Mouse (Mus musculus) megakaryocyte-erythroid progenitor cell, adult 5 weeks (primary cell): ENCODE results near the gene Zbtb3. TPM values are rescaled to one million over a fixed set of nuclear protein-coding genes. Genes with fewer than 3 reads are reported as not detected.

ENCODE experiments used
- polyA plus RNA-seq: library from polyadenylated mRNA; stranded (reverse); fragments of >175 nt; gene quantifications from 2 replicates; pipeline ENCODE4 v1.2.3, GENCODE M21; 2012

Zbtb3 gene
- 0.30 and 0.85 TPM in 2 replicates for polyA plus RNA-seq

DNA sequence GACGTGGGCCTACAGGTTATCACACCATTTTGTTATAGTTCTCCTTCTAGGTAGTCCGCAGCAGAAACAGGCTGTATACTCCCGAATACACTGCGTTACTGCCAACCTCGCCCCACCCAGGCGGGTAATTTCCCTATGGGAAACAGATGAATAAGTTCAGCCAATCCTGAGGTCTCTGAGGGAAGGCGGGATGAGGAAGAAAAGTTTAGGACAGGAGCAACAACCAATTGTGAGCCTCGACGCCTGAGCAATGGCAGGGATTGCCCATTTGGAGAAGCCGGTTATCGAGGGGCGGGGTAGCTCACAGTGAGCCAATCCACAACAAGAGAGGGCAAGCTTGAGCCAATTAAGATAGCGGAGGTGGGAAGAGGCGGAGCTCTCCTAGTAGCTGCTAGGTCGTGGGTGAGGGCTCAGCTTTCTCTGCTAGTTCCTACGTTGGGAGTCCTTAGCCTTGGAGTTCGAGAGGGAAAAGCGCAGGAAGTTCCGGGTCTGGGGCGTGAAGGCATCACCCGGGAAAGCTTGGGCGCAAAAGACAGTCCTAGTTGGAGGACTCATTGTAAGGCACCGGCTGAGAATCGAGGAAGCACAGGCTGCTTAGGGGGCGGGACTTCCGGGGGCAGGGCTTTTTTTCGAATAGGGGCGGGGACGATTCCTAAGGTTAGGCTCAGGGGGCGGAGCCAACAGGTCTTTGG lies at the start of gene Zbtb3:
TSS of gene Zbtb3 (plus strand) at position 426 of the 692 bp plus-strand sequence.

GRCm38 (mm10) chr19:8756635-8757387 lies 45.5 kb upstream of the Zbtb3 start, which contains the start of gene Nxf1:
Gene Nxf1 (plus strand): TSS chr19:8757073.

GRCm38 (mm10) chr19:8770567-8771270 lies 31.6 kb upstream of the Zbtb3 start, which contains the start of gene Tmem223:
Gene Tmem223 (plus strand): TSS chr19:8770996.

DNA sequence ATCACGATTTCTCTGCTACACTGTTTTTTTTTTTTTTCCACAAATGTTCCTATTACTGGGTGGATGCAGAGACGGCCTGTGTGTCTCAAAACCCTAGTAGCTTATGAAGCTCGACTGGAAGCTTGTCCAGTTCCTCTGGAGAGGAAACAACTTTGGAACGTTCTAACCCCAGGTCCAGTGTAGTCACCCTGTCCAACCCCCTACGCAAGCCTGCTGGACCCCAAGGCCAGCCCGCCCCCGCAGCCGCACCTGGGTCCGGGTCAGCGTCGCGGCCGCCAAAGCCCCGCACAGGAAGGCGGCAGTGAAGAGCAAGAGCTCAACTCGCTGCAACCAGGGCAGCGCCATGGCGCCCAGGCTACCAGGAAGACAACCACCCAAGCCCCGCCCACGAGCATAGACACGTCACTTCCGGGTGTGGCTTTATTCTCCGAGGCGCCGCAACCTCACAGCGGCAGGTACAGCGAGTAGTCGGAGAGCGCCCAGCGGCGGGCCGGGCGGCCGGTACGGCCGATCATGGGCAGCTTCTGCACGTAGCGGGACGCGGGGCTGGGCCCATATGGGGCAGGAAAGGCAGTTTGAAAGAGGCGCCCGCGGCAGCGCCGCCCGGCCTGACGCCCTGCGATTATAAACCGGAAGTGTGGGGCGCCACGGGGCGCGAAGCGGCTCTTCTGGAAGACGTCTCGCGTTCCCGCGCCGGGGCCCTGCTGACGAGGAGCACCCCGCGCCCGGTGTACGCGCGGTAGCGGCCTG lies 28.1 kb upstream of the Zbtb3 start, which contains the start of gene Tmem179b:
TSS of gene Tmem179b (minus strand) at position 382 of the 750 bp plus-strand sequence.

GRCm38 (mm10) chr19:8786008-8786781 lies 16.2 kb upstream of the Zbtb3 start, which contains the start of gene Taf6l:
Gene Taf6l (minus strand): TSS chr19:8786417.

DNA sequence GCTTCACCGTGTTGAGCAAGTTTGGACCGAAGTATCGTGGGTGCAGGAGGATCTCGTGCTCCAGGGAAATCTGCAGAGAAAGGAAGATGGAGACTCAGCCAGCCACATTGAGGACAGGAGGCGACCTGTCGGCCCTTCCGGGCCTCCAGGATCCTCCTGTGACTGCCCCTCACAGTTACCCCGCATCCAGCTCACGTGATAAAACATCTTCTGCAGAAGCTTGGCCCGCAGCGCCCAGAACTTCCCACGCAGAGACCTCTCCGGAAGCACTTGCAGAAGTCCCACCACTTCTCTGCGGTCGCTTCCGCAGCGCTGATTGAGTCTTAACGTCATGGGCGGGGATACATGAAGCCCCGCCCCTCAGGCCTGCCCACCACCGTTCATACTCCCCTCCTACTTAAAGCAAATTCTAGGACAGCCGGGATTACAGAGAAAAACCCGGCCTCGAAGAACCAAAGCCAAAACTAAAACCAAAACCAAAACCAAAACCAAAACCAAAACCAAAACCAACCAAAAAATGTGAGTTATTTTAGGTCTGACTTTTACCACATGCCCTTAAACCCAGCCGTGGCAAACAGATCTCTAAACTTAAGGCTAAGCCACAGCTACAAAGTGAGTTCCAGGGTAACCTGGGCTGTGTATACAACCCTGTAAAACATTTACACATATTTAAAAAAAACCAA lies 4.0 kb upstream of the Zbtb3 start, which contains the start of gene Polr2g:
TSS of gene Polr2g (minus strand) at position 314 of the 683 bp plus-strand sequence.

GRCm38 (mm10) chr19:8818801-8819595 lies 16.6 kb downstream of the Zbtb3 start, which contains the start of gene Ttc9c:
Gene Ttc9c (minus strand): TSS chr19:8819333.

GRCm38 (mm10) chr19:8819596-8820423 lies 17.5 kb downstream of the Zbtb3 start, which contains the start of gene Hnrnpul2:
Gene Hnrnpul2 (plus strand): TSS chr19:8820010.

DNA sequence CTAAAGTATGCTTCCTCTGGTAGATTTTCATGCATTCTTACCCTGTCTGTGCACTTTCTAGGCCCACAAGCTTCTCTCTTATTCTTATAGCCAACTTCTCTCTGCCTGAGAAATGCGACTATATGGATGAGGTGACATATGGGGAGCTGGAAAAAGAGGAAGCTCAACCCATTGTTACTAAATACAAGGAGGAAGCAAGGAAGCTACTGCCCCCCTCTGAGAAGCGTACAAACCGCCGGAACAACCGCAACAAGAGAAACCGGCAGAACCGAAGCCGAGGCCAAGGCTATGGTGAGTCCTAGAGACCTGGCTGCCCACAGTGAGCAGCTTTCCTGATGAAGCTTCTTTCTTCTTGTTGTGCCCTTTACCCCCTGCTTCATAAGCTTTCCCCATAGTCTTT lies 27.3 kb downstream of the Zbtb3 start, which contains the start of gene AC129217.1:
TSS of gene AC129217.1 (plus strand) at position 114 of the 400 bp plus-strand sequence.

DNA sequence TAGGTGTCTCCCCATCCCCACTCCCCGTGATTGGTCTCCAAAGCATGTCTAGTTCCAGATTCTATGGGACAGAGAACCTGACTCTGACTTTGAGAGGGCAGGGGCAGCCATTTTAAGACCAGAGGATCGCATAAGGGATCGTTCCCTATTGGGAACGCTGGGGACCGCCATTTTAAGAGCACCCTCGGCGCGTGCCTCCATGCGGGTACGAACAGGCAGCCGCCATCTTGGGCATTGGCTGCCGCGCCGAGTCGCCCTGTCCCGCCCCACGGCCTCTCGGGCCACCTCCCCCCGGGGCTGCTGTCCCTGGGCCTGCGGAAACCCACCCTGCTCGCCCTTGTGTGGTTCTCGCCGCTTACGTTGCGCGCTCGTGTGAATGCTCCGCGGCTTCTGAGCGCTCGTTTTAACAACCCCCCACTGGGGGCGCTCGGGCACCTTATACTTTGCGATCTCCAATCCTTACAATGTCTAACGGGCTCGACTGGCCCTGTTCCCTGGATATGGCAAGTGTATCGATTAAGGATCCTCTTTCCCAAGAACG lies 35.0 kb downstream of the Zbtb3 start, which contains the start of gene Bscl2:
TSS of gene Bscl2 (plus strand) at position 217 of the 541 bp plus-strand sequence.

DNA sequence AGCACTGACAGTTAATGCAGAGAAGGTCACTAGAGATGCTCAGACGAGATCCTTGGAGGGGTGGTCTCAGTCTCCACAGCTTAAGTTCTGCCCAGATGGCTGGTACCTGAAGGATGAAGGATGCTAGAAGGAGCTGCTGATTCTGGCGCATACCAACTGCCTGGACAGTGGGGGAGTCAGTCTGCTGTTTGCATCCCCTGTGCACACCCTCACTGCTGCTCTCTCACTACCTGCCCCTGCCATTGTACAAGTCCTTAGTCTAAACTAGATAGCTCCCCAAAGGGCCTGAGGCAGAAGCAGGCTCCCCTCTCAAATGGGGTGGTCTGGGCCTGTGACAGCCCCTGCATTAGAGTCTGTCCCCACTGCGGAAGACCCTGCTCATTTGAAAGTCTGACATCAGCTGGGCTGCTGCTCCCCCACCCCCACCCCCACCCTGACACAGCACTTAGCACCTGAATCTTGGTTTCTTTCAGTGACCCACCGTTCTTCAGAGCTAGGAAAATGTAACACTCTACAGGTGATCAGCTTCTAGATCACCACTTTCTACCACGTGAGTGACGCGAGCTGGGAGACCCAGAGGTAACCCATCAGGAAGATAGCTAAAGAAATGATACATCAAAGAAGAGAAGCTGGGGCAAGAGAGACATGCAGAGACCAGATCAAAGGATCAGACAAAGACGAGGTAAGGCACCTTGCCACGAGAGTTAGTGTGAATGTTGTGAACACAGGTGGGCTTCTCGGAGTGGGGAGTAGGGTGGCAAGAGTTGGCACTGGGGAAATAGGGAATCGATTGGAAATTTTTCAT lies 37.0 kb downstream of the Zbtb3 start, which contains the start of gene Gng3:
TSS of gene Gng3 (minus strand) at position 92 of the 805 bp plus-strand sequence.

DNA sequence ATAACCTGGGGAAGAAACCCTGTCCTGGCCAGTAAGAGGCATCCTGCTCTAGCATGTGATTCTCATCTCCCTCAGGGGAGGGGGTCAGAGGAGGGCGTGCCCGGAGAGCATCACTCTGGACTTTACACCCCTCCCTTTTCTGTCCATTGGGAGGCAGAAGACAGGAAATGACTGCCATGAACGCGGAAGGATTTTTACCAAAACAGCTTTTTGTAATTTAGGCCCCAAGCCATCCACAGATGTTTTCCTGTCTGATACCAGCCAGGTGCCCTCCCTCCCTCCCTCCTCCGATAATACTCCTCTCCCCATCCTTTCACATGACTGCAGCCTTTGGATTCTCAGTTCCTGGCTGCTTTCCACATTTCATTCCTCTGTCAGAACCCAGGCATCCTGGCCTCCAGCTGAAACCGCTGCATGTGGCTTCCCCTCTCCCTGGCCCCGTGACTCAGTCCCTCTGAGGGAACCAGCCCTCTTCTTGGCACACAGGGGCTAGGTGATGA lies 48.1 kb downstream of the Zbtb3 start, which contains the start of gene Lrrn4cl:
TSS of gene Lrrn4cl (plus strand) at position 367 of the 500 bp plus-strand sequence.

Other genes with a start within 250 kb of the Zbtb3 start
- 0.02 TPM in 1 of 2 replicates, not detected in the other for gene Slc22a8, start 211.3 kb upstream of the Zbtb3 start, polyA plus RNA-seq
- not detected in 2 replicates for gene Slc22a6, start 184.5 kb upstream of the Zbtb3 start, polyA plus RNA-seq
- 0.06 and 0.22 TPM in 2 replicates for gene Chrm1, start 138.8 kb upstream of the Zbtb3 start, polyA plus RNA-seq
- 116 and 163 TPM in 2 replicates for gene Slc3a2, start 79.2 kb upstream of the Zbtb3 start, polyA plus RNA-seq
- 37.5 and 45.6 TPM in 2 replicates for gene Wdr74, start 66.7 kb upstream of the Zbtb3 start, polyA plus RNA-seq
- gene 1700092M07Rik, start 61.8 kb upstream of the Zbtb3 start, polyA plus RNA-seq: 1.1 and 2.8 TPM in 2 replicates
- 24.2 and 27.7 TPM in 2 replicates for gene Stx5a, start 61.1 kb upstream of the Zbtb3 start, polyA plus RNA-seq
- gene Nxf1, start 45.5 kb upstream of the Zbtb3 start, polyA plus RNA-seq: 37.5 and 54.2 TPM in 2 replicates
- gene Tmem223, start 31.6 kb upstream of the Zbtb3 start, polyA plus RNA-seq: 51.0 and 63.4 TPM in 2 replicates
- 61.1 and 78.1 TPM in 2 replicates for gene Tmem179b, start 28.1 kb upstream of the Zbtb3 start, polyA plus RNA-seq
- gene Taf6l, start 16.1 kb upstream of the Zbtb3 start, polyA plus RNA-seq: 35.3 and 40.4 TPM in 2 replicates
- gene Polr2g, start 4.0 kb upstream of the Zbtb3 start, polyA plus RNA-seq: 5.0 and 6.5 TPM in 2 replicates
- 2.8 and 3.5 TPM in 2 replicates for gene Ttc9c, start 16.8 kb downstream of the Zbtb3 start, polyA plus RNA-seq
- 136 and 204 TPM in 2 replicates for gene Hnrnpul2, start 17.5 kb downstream of the Zbtb3 start, polyA plus RNA-seq
- 141 and 155 TPM in 2 replicates for gene AC129217.1, start 27.2 kb downstream of the Zbtb3 start, polyA plus RNA-seq
- 91.7 and 97.7 TPM in 2 replicates for gene Bscl2, start 34.9 kb downstream of the Zbtb3 start, polyA plus RNA-seq
- not detected in 2 replicates for gene Gng3, start 36.6 kb downstream of the Zbtb3 start, polyA plus RNA-seq
- gene Lrrn4cl, start 48.2 kb downstream of the Zbtb3 start, polyA plus RNA-seq: 0.07 and 0.34 TPM in 2 replicates
- gene Ubxn1, start 68.9 kb downstream of the Zbtb3 start, polyA plus RNA-seq: 176 and 267 TPM in 2 replicates
- 60.4 and 63.7 TPM in 2 replicates for gene Uqcc3, start 78.4 kb downstream of the Zbtb3 start, polyA plus RNA-seq
- 0.47 and 0.98 TPM in 2 replicates for gene Lbhd1, start 81.2 kb downstream of the Zbtb3 start, polyA plus RNA-seq
- gene Gm49403, start 81.4 kb downstream of the Zbtb3 start, polyA plus RNA-seq: not detected in 2 replicates
- gene 1810009A15Rik, start 86.3 kb downstream of the Zbtb3 start, polyA plus RNA-seq: 68.5 and 78.3 TPM in 2 replicates
- gene Gm49416, start 86.4 kb downstream of the Zbtb3 start, polyA plus RNA-seq: 10.1 and 13.2 TPM in 2 replicates
- 32.4 and 39.0 TPM in 2 replicates for gene Ints5, start 90.5 kb downstream of the Zbtb3 start, polyA plus RNA-seq
- gene Ganab, start 95.5 kb downstream of the Zbtb3 start, polyA plus RNA-seq: 52.6 and 60.1 TPM in 2 replicates
- 129 and 153 TPM in 2 replicates for gene B3gat3, start 117.8 kb downstream of the Zbtb3 start, polyA plus RNA-seq
- 8.8 and 9.0 TPM in 2 replicates for gene Rom1, start 126.8 kb downstream of the Zbtb3 start, polyA plus RNA-seq
- gene Eml3, start 127.0 kb downstream of the Zbtb3 start, polyA plus RNA-seq: 76.3 and 82.6 TPM in 2 replicates
- 58.4 and 74.1 TPM in 2 replicates for gene Mta2, start 139.3 kb downstream of the Zbtb3 start, polyA plus RNA-seq
- gene Tut1, start 151.3 kb downstream of the Zbtb3 start, polyA plus RNA-seq: 28.2 and 29.0 TPM in 2 replicates
- 124 and 163 TPM in 2 replicates for gene Eef1g, start 164.5 kb downstream of the Zbtb3 start, polyA plus RNA-seq
- gene Ahnak, start 186.7 kb downstream of the Zbtb3 start, polyA plus RNA-seq: 19.1 and 29.1 TPM in 2 replicates